Mouse (Mus musculus) heart, embryonic 14.5 days (tissue): Measurements from ENCODE around the gene Cks1brt. TPM values are rescaled to one million over a fixed set of nuclear protein-coding genes. Genes with fewer than 3 reads are reported as not detected.
A peak's percentile ranks its signal among the peaks of the same experiment; 100 is the strongest.
"Not testable (repeated sequence)": the region's sequence is repeated elsewhere in the genome, so short reads cannot be mapped to it uniquely, and the experiment has no call there.

Experiments used
- ATAC-seq: fragments of 200-750 bp; cut with Nextera tagmentation; 2 replicates; pipeline ENCODE4 v1.8.0; 2017; ENCODE audit warnings: low read depth, moderate TSS enrichment; ENCODE audit not compliant: insufficient number of reproducible peaks, insufficient read depth, low FRiP score
- H3K27ac ChIP-seq, 2 experiments: fragments of 200-500 bp in 1 of 2; fragments of 300-500 bp in 1 of 2; sonication (generic) in 1 of 2; replicated peaks in 1 of 2; 2 replicates each; pipeline ENCODE4 v1.5.1; 2012 to 2014; ENCODE audit warnings: low read depth in 2 of 2, low read length in 2 of 2, control low read depth in 1 of 2, mild to moderate bottlenecking in 1 of 2, mixed read lengths in 1 of 2; ENCODE audit not compliant: control insufficient read depth in 1 of 2, insufficient read depth in 1 of 2
- H3K27me3 ChIP-seq: fragments of 300-500 bp; sonication (generic); 2 replicates; pipeline ENCODE4 v1.6.1; 2014; ENCODE audit warnings: mild to moderate bottlenecking, low read length, control low read depth; ENCODE audit not compliant: control insufficient read depth, insufficient read depth
- H3K36me3 ChIP-seq: fragments of 300-500 bp; sonication (generic); 2 replicates; pipeline ENCODE4 v1.6.1; 2014; ENCODE audit warnings: mild to moderate bottlenecking, control low read depth, low read length, mixed read lengths; ENCODE audit not compliant: control insufficient read depth, insufficient read depth
- H3K4me1 ChIP-seq, 2 experiments: fragments of 200-500 bp in 1 of 2; fragments of 300-500 bp in 1 of 2; sonication (generic) in 1 of 2; 2 replicates each; pipeline ENCODE4 v1.6.1; 2012 to 2014; ENCODE audit warnings: low read length in 2 of 2, control low read depth in 1 of 2, mixed read lengths in 1 of 2; ENCODE audit not compliant: control insufficient read depth in 2 of 2, insufficient read depth in 2 of 2
- H3K4me2 ChIP-seq: fragments of 300-500 bp; sonication (generic); 2 replicates; pipeline ENCODE4 v1.6.1; 2014; ENCODE audit warnings: mild to moderate bottlenecking, low read length
- H3K4me3 ChIP-seq, 2 experiments: fragments of 200-500 bp in 1 of 2; fragments of 300-500 bp in 1 of 2; sonication (generic) in 1 of 2; 2 replicates each; pipeline ENCODE4 v1.5.1; 2012 to 2014; ENCODE audit warnings: low read length in 2 of 2, mild to moderate bottlenecking in 2 of 2, control low read depth in 1 of 2, low read depth in 1 of 2, moderate library complexity in 1 of 2; ENCODE audit not compliant: control insufficient read depth in 1 of 2, insufficient read depth in 1 of 2
- H3K9ac ChIP-seq: fragments of 300-500 bp; sonication (generic); 2 replicates; pipeline ENCODE4 v1.6.1; 2014; ENCODE audit warnings: mild to moderate bottlenecking, low read length
- H3K9me3 ChIP-seq: fragments of 300-500 bp; sonication (generic); 2 replicates; pipeline ENCODE4 v1.6.1; 2016; ENCODE audit warnings: low read length, control low read depth; ENCODE audit not compliant: control insufficient read depth
- WGBS: fragments of 180-500 bp; shearing (Covaris S2); extraction: QIAGEN DNeasy Blood & Tissue Kit; methylation state at CpG from one replicate; pipeline ENCODE4 v1.1.7; 2014; 5-methylcytosine and 5-hydroxymethylcytosine counted together
- polyA plus RNA-seq: library from polyadenylated mRNA; unstranded; fragments of >200 nt; fragmentation: Nextera tagmentation; extraction: Ambion mirVana; gene quantifications from 2 replicates; pipeline ENCODE4 v1.2.1, GENCODE M21; 2014

Gene Cks1brt
- polyA plus RNA-seq, 1 experiment from 2014 or later = not detected

GRCm38 (mm10) chr8:85123691-85124090, 28.0 kb upstream of the Cks1brt start:
- no peak for ATAC-seq
- Histone ChIP-seq H3K27me3 (no peaks in the 10 kb centered on the region), H3K36me3 (no peaks in the 10 kb centered on the region), H3K9ac (no peak overlapping the region), H3K4me3 (no peak overlapping the region), H3K9me3 (no peaks in the 10 kb centered on the region), H3K4me2 (no peak overlapping the region), H3K4me1 (0 out of 4 replicates have a peak, but pooled peaks cover 0 to 3% of the 10 kb centered on the region in 2 experiments), H3K27ac (no peak overlapping the region)
- 89% methylated on average over 8 of the region's 8 CpGs for WGBS

- Histone ChIP-seq H3K36me3 (no peaks in the 10 kb centered on the region), H3K27me3 (no peaks in the 10 kb centered on the region), H3K4me1 (no peaks in the 10 kb centered on the region), H3K9me3 (peaks cover 8% of the 10 kb centered on the region; the same call in 1 of the 2 replicates), H3K4me2 (no peak overlapping the region), H3K9ac (no peak overlapping the region), H3K4me3 (no peak overlapping the region), H3K27ac (no peak overlapping the region)
- ATAC-seq = no peak
- 90% methylated on average over 1 of the region's 1 CpGs for WGBS
Measured at GRCm38 (mm10) chr8:85132335-85132734, 19.4 kb upstream of the Cks1brt start.

GRCm38 (mm10) chr8:85135690-85136089, 16.0 kb upstream of the Cks1brt start:
- not testable (repeated sequence) for H3K4me3 ChIP-seq, H3K27me3 ChIP-seq, H3K27ac ChIP-seq, H3K36me3 ChIP-seq, H3K9ac ChIP-seq, ATAC-seq, H3K9me3 ChIP-seq, H3K4me2 ChIP-seq, H3K4me1 ChIP-seq
- WGBS = 84% methylated on average over 2 of the region's 2 CpGs

- peaks cover 31% of the 10 kb centered on the region for H3K9me3 ChIP-seq
- no peak overlapping the region for H3K4me2 ChIP-seq
- H3K4me3 ChIP-seq = no peak overlapping the region
- no peak for ATAC-seq
- no peaks in the 10 kb centered on the region for H3K36me3 ChIP-seq
- H3K4me1 ChIP-seq = no peaks in the 10 kb centered on the region
- no peak overlapping the region for H3K27ac ChIP-seq
- no peaks in the 10 kb centered on the region for H3K27me3 ChIP-seq
- 87% methylated on average over 4 of the region's 4 CpGs for WGBS
- H3K9ac ChIP-seq = no peak overlapping the region
Measured at GRCm38 (mm10) chr8:85142516-85142915, 9.2 kb upstream of the Cks1brt start.

GRCm38 (mm10) chr8:85171291-85171690, 19.6 kb downstream of the Cks1brt start:
- Histone ChIP-seq H3K9me3 (no peaks in the 10 kb centered on the region), H3K27ac (no peak overlapping the region), H3K9ac (no peak overlapping the region), H3K36me3 (no peaks in the 10 kb centered on the region), H3K4me1 (no peaks in the 10 kb centered on the region), H3K4me2 (no peak overlapping the region), H3K4me3 (no peak overlapping the region), H3K27me3 (no peaks in the 10 kb centered on the region)
- WGBS = 24% methylated on average over 14 of the region's 14 CpGs
- ATAC-seq = no peak

- Histone ChIP-seq H3K4me1 (no peaks in the 10 kb centered on the region), H3K9me3 (no peaks in the 10 kb centered on the region), H3K9ac (no peak overlapping the region), H3K27me3 (no peaks in the 10 kb centered on the region), H3K4me3 (no peak overlapping the region), H3K36me3 (no peaks in the 10 kb centered on the region), H3K4me2 (no peak overlapping the region), H3K27ac (no peak overlapping the region)
- WGBS = 84% methylated on average over 7 of the region's 7 CpGs
- no peak for ATAC-seq
Measured at GRCm38 (mm10) chr8:85175892-85176291, 24.2 kb downstream of the Cks1brt start.

- H3K27me3 ChIP-seq = no peaks in the 10 kb centered on the region
- H3K9ac ChIP-seq = no peak overlapping the region
- H3K36me3 ChIP-seq = no peaks in the 10 kb centered on the region
- no peak overlapping the region for H3K4me2 ChIP-seq
- H3K4me1 ChIP-seq = no peaks in the 10 kb centered on the region
- 30% methylated on average over 1 of the region's 1 CpGs for WGBS
- no peak overlapping the region for H3K27ac ChIP-seq
- no peak for ATAC-seq
- H3K9me3 ChIP-seq = peaks cover 8% of the 10 kb centered on the region; the same call in 1 of the 2 replicates
- H3K4me3 ChIP-seq = no peak overlapping the region
Measured at GRCm38 (mm10) chr8:85192346-85192745, 40.6 kb downstream of the Cks1brt start.

GRCm38 (mm10) chr8:85220220-85220619, 68.5 kb downstream of the Cks1brt start:
- Histone ChIP-seq H3K4me3 (no peak overlapping the region), H3K27me3 (no peaks in the 10 kb centered on the region), H3K4me2 (no peak overlapping the region), H3K27ac (peak overlapping the region; percentile 69 to 72), H3K9me3 (no peaks in the 10 kb centered on the region), H3K36me3 (no peaks in the 10 kb centered on the region), H3K9ac (no peak overlapping the region), H3K4me1 (peaks cover 0 to 4% of the 10 kb centered on the region in 2 experiments; a peak in 1 of 4 replicates)
- WGBS = 72% methylated on average over 4 of the region's 4 CpGs
- no peak for ATAC-seq
